Mouse (Mus musculus): ENCODE data around the gene Apobec1.
"Not testable (repeated sequence)": the region's sequence is repeated elsewhere in the genome, so short reads cannot be mapped to it uniquely, and the experiment has no call there.

Gene Apobec1

DNA sequence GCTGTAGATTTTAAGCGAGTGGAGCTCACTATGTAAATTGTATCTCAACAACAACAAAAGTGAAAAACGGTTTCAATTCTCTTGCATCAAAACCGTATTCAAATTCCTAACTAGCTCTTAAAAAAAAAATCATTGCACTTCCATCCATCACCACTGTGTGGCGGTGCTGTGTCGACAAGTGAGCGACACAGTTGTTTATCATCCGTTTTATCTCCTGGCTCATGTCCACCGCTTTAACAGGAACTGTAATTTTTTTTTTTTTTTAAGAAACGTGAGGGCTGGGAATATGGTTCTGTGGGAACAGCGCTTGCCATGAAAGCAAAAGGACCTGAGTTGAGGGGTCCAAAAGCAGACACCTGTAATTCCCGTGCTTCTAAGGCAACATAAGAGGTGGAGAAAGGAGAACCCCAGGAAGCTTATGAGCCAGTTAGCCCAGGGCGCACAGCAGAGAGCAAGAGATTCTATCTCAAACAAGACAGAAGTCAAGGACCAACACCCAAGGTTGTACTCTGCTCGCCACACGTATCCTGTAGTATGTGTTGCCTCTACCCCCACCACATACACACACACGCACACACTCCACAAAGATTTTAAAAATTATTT, 45.2 kb downstream of the Apobec1 start:
- peak; percentile 76 to 81 for DNase-seq

DNA sequence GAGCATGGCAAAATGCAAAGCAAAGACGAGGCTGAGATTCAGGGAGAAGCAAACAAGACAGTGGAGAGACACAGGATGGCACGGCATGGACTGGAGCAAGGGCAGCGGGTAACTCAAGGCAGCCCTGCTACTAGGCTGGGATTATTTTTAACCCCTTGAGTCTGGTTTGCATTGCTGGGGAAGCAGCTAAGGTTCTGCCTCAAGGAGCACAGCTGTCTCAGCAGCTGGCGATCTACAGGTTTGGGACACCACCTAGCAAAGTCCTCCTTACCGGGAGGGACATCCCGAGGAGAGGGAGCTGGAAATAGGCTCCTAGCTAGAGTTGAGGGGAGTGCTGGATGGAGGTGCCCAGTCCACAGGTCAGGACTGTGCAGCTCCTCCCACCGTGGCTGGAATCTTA, 47.0 kb downstream of the Apobec1 start:
- DNase-seq, result no peak

DNA sequence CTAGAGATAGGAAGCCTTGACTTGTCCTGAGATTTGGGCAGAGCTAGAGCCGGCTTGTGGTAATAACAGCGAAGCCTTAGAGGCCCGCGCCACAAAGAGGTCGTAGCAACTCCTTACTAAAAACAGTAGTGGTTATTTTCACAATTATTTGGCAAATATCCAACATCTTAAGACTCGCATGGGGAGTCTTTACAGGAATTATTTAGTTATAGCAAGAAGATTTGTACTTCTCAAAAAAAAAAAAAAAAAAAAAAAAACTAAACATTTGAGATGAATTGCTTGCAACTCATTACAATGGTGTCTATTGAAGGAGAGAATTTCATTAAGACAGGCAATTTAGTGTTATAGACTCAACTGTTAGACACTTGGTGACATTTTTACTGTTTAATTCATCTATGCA, 48.1 kb downstream of the Apobec1 start:
- no peak for DNase-seq

DNA sequence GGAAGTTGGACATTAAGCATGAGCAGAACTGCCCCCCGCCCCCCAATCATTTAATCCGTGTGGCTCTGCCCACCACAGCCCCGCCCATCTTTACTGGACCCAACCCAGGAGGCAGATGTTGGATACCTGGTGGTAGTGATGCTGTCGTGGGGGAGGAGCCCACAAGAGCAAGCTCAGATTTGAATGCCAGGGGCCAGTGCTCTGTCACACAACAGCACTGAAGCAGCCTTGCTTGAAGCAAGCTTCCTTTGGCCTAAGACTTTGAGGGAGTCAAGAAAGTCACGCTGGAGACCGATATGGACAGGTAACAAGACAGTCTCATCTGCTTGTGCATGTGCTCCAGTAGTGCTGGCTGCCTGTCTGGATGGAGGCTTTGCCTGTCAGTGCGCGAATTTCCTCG, 48.6 kb downstream of the Apobec1 start, which contains the start of gene Aicda:
Aicda (plus strand) TSS at position 196 of the 400 bp plus-strand sequence.
- DNase-seq, result no peak

DNA sequence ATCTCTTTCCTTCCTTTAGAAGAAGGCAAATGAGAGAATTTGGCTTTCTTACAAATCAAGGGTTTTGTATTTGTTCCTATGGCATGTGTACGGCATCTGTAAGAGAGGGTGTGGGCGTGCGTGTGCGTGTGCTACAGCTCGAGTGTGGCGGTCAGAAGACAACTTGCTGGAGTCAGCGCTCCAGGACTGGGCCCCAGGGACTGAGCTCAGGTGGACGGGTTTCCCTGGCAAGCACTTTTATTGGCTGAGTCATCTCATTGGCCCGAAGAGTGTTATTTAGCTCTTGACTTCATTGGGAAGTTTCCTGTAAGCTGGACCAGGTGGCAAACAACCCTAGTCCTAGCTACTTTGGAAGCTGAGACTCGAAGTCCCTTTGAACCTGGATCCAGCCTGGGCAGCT, 56.3 kb downstream of the Apobec1 start:
- no peak for DNase-seq

DNA sequence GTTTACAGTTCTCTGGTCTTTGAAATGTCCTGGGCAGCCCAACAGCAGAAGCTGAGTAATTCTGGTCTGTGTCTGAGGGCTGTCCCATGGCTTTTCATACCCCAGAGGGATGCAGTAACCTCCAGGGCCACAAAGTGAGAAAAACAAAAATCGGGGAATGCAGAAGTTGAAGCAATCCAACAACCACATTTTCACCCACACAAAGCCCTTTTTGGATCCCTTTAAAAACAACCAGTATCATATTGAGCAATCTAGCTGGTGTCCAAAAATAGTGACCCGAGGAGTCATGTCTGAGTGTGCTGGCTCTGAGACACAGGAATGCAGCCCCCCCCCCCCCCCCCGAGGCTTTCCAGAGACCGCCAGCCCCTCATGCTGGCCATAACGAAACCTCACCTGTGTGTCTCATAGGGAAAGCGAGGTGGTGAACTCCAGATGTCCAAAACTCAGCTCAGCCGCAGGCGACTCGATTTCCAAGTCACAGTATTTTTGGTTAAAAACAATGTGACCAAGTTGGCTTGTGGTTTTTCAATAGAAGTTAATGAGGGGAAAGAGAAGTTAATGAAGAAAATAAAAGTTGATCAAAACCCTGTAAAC, 56.9 kb downstream of the Apobec1 start:
- no peak for DNase-seq

DNA sequence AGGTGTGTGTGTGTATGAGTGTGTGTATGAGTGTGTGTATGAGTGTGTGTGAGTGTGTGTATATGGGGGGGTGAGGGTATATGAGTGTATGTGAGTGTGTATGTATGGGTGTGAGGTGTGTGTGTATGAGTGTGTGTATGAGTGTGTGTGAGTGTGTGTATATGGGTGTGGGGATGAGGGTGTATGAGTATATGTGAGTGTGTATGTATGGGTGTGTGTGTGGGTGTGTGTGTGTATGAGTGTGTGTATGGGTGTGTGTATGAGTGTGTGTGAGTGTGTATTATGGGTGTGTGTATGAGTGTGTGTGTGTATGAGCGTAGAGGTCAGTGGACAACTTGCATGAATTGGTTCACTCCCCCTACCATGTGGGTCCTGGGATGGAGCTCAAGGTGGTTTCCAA, 57.6 kb downstream of the Apobec1 start:
- DNase-seq, result no peak

DNA sequence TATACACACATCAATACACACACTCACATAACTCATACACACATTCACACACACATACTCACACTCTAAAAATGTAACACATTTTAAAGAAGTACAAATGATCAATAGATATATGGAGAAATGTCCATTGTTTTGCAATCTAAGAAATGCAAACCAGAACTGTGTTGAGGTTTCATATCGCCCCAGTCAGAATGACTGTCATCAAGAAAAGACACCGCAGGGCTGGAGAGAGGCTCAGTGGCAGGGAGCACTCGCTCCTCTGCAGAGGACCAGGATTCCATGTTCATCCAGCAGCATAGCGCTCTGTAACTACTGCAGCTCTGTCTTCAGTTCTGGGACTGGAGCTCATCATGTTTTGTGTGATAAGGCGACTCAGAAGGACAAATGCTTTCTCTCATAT, 58.7 kb downstream of the Apobec1 start:
- DNase-seq, result no peak

DNA sequence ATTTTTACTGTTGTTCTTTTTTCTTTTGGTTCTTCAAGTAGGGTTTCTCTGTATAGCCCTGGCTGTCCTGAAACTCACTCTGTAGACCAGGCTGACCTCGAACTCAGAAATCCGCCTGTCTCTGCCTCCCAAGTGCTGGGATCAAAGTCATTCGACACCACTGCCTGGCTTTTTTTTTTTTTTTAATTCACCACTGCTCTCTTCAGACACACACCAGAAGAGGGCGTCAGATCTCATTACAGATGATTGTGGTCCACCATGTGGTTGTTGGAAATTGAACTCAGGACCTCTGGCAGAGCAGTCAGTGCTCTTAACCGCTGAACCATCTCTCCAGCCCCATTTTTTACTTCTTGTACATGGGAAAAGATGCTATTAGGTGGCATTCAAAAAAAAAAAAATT, 59.8 kb downstream of the Apobec1 start:
- not testable (repeated sequence) for DNase-seq

DNA sequence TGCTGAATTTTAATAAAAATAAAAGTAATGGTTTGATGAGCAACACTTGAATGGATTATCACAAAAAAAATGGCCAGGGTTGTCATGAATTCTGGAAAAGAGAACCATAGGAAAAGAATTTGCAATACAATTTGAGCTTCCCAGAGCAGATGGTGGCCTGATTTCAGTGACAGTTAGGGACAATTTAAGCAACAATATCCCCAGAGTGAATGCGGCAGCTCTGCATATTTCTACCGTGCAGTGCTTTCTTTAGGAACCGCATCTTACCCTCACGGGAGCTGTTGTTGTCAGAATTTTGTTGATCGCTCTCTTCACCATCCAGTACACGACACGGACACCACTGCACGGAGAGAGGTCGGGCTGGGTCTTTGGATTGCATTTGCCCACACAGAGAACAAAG, 62.7 kb downstream of the Apobec1 start:
- no peak for DNase-seq

DNA sequence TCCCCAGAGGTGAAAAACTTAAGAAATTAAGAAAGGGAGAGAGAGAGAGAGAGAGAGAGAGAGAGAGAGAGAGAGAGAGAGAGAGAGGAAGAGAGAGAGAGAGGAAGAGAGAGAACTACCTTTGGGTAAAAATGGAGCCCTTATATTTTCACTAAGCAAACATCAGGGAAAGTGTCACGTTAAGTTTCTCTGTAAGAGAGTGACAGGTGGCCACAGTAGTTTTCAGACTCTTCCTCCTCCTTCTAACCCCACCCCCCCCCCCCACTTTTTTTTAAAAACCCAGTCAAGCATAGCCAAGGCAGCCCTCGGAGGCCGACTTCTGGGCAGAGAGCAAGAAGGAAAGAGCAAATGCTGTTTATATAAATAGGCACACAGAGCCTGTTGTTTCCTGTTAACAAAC, 68.2 kb downstream of the Apobec1 start:
- DNase-seq, result no peak

DNA sequence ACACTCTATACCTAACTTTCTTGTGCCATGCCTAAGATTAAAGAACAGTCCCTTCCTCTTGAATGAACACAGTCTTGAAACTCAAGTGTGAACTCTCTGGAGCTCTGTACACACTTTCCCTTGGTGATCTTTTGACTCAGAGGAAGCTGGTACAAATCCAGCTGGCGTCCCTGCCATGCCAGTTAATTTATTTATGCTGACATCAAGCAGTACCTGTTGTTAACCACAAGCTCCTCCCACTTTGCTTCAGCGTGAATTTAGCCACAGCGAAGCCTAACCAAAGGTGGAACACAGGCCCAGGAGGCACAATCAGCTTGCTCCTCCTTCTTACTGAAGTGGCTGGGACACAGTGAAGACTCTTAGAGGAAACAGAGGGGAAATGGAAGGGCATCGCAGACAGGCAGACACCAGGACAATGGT, 69.4 kb downstream of the Apobec1 start:
- DNase-seq, result peak; percentile 21 to 56

DNA sequence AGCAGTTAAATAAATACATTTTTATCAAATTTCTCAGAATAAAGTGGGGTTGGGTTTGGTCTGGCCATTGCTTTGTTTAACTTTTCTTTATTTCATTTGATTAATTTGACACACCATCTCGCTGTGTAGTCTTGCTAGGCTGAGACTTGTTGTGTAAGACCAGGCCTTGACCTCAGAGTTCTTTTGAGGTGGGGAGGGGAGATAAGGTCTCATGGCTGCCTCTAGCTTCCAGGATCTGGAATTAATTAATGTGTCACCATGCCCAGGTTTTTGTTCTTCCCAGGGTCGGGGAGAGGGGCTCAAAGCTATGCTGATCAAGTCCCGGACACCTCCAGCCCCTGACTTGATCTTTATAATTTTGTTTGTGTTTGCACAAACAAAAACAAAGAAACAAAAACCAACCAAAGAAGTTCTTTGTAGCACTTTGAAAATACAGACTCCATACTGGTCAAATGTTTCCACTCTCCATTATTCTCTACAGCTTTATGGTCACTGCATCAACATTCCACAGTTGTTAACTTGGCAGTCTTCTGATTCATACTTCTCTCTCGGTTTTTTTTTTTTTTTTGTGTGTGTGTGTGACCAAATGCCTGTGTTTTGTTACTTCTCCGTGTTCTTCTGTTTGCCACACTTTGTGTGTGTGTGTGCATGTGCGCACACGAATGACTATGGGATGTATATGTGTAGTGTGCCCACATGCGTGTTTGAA, 70.6 kb downstream of the Apobec1 start:
- peak in 1 of 2 experiments; percentile 4 for DNase-seq

DNA sequence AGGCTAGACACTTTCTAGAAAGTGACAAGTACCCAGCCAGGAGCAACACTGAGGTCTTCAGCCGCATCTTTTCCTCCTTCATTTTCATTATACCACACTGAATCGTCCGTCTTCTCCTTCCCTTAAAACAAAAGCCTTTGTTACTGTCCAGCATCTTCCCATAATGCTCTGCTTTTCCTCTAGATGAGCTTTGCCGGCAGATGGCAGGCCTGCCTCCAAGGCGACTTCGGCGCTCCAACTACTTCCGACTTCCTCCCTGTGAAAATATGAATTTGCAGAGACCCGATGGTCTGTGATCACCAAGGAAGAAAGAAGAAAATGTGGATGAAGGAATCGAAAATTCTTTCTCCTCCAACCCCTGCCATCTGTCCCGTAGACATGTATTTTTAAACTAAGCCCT, 74.1 kb downstream of the Apobec1 start:
- no peak for DNase-seq

Data from kidney, postnatal 4 days (tissue).